ENCODE assay signal across 8 mouse cellular contexts in genomic region chr4:83314922-83315881, GRCm38 (mm10). TPM values are rescaled to one million over a fixed set of nuclear protein-coding genes. Genes with fewer than 3 reads are reported as not detected.
DNase-seq lines count a peak whose midpoint lies in the region; ATAC-seq lines count a peak whose summit lies in the region.

No protein-coding gene starts in this region.

- H3K4me3 ChIP-seq in heart, embryonic 10.5 days = peak overlapping the region; percentile 32; the same call in 1 of the 2 replicates
- peak overlapping the region; percentile 45 for H3K4me3 ChIP-seq in liver, embryonic 11.5 days (ENCODE audit: low read depth, low read length)

- no peak overlapping the region for H3K27ac ChIP-seq in heart, embryonic 10.5 days
- H3K27ac ChIP-seq in liver, embryonic 11.5 days (ENCODE audit: low read depth, low read length) = peak overlapping the region; percentile 11

- H3K27me3 ChIP-seq in heart, embryonic 10.5 days (ENCODE audit: insufficient read depth, poor library complexity, severe bottlenecking) = no peaks in the 10 kb centered on the region; the same call in 1 of the 2 replicates
- no peaks in the 10 kb centered on the region for H3K27me3 ChIP-seq in liver, embryonic 11.5 days (replicated peaks; ENCODE audit: control insufficient read depth, insufficient read depth, low read length)

- H3K9me3 ChIP-seq in heart, embryonic 10.5 days = no peaks in the 10 kb centered on the region
- no peaks in the 10 kb centered on the region for H3K9me3 ChIP-seq in liver, embryonic 11.5 days (ENCODE audit: control insufficient read depth, low read length)

- 47% methylated on average over 13 of the region's 13 CpGs for WGBS in heart, embryonic 10.5 days
- WGBS in liver, embryonic 11.5 days = 35% methylated on average over 13 of the region's 13 CpGs

- H3K36me3 ChIP-seq in heart, embryonic 10.5 days = no peaks in the 10 kb centered on the region
- no peaks in the 10 kb centered on the region for H3K36me3 ChIP-seq in liver, embryonic 11.5 days (ENCODE audit: control insufficient read depth, insufficient read depth, low read length)

- H3K9ac ChIP-seq in liver, embryonic 11.5 days (ENCODE audit: low read depth, low read length) = peak overlapping the region; percentile 62

- peak; percentile 50 to 64 for DNase-seq in cerebellum, postnatal 10 days
- no peak for DNase-seq in cerebellum, postnatal 25 days
- DNase-seq in right cerebral cortex, postnatal 14 days = peak; percentile 19
- no peak for DNase-seq in right cerebral cortex, adult 18-20 months
- no peak for DNase-seq in heart, embryonic 10.5 days (ENCODE audit: low spot score)
- no peak for DNase-seq in liver, embryonic 11.5 days (ENCODE audit: low spot score)
- peak; percentile 29 for DNase-seq in spleen, adult 12 weeks (ENCODE audit: low spot score)
- DNase-seq in layer of hippocampus, postnatal 36 days = no peak

- H3K4me1 ChIP-seq in heart, embryonic 10.5 days = peaks cover 6% of the 10 kb centered on the region
- 0 out of 2 replicates have a peak, but pooled peaks cover 8% of the 10 kb centered on the region for H3K4me1 ChIP-seq in liver, embryonic 11.5 days (replicated peaks; ENCODE audit: control insufficient read depth, insufficient read depth, low read length)

- H3K4me2 ChIP-seq in liver, embryonic 11.5 days = peak overlapping the region; percentile 72

- peak; percentile 60 for ATAC-seq in liver, embryonic 11.5 days (replicated peaks; ENCODE audit: low FRiP score)

RNA-seq across cellular contexts. Expression of gene Ttc39b, which starts 8.9 kb away (rescaled TPM):
- polyA plus RNA-seq in heart, embryonic 10.5 days (2016; fragmentation: Nextera tagmentation; extraction: Ambion mirVana) = 2.5 and 3.1 TPM in 2 replicates
- 5.1 and 5.6 TPM in 2 replicates for polyA plus RNA-seq in liver, embryonic 11.5 days (2014; fragmentation: Nextera tagmentation; extraction: Ambion mirVana)
- total RNA-seq in layer of hippocampus, postnatal 36 days (2021) = 10 to 100 TPM; 34.9 to 36.5 TPM

Comparison
In these comparisons a context has a peak if more than half of its experiments do, and no peak if none do; other contexts are left out.
1. DNase-seq: peak in cerebellum, postnatal 10 days (2 of 2), right cerebral cortex, postnatal 14 days (single experiment) and spleen, adult 12 weeks (single experiment); none in cerebellum, postnatal 25 days (0 of 2), right cerebral cortex, adult 18-20 months (single experiment), heart, embryonic 10.5 days (single experiment), liver, embryonic 11.5 days (single experiment) and layer of hippocampus, postnatal 36 days (0 of 2).